Mouse (Mus musculus): ENCODE data around the gene Gstm3. TPM values are rescaled to one million over a fixed set of nuclear protein-coding genes. Genes with fewer than 3 reads are reported as not detected.
A peak's percentile ranks its signal among the peaks of the same experiment; 100 is the strongest.

Gstm3 gene
- polyA plus RNA-seq, 1 experiment from 2014 or later: not detected

DNA sequence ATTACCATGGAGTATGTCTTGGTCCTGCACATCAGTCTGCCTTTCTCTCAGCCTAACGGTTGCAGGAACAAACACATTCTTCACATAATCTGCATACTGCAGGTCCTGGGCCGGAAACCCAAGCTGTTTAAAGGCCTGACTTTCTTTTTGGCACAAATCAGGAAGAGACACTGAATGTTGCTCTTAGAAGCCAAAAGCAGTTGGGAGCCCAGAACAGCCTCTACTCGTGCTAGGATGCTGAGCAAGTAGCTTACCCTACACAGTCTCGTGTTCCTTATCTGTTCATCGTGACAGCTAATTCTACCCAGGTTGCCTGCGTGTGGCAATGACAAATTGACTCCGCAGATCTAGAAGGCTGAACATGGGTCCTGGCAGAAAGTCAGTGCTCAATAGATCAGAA is 28.6 kb downstream of the Gstm3 start:
- Histone ChIP-seq H3K27ac (replicated peaks) (no peak overlapping the region), H3K4me1 (replicated peaks) (peaks cover 33% of the 10 kb centered on the region), H3K4me2 (no peak overlapping the region), H3K4me3 (no peak overlapping the region), H3K9me3 (no peaks in the 10 kb centered on the region), H3K27me3 (no peaks in the 10 kb centered on the region), H3K36me3 (no peaks in the 10 kb centered on the region), H3K9ac (no peak overlapping the region)
- ATAC-seq (ENCODE audit: low read depth): no peak
- 80% methylated on average over 7 of the region's 7 CpGs for WGBS

GRCm38 (mm10) chr3:107939830-107940229 is 29.3 kb downstream of the Gstm3 start:
- no peak overlapping the region for H3K27ac ChIP-seq (replicated peaks)
- no peaks in the 10 kb centered on the region for H3K9me3 ChIP-seq
- peaks cover 33% of the 10 kb centered on the region for H3K4me1 ChIP-seq (replicated peaks)
- no peaks in the 10 kb centered on the region; the same call in 1 of the 2 replicates for H3K27me3 ChIP-seq
- no peak overlapping the region for H3K4me3 ChIP-seq
- H3K36me3 ChIP-seq: no peaks in the 10 kb centered on the region
- H3K4me2 ChIP-seq: no peak overlapping the region
- ATAC-seq (ENCODE audit: low read depth): no peak
- no peak overlapping the region for H3K9ac ChIP-seq
- 66% methylated on average over 4 of the region's 4 CpGs for WGBS

- no peak overlapping the region for H3K27ac ChIP-seq (replicated peaks)
- H3K4me1 ChIP-seq (replicated peaks): peaks cover 33% of the 10 kb centered on the region
- no peaks in the 10 kb centered on the region for H3K9me3 ChIP-seq
- H3K36me3 ChIP-seq: no peaks in the 10 kb centered on the region
- no peaks in the 10 kb centered on the region; the same call in 1 of the 2 replicates for H3K27me3 ChIP-seq
- no peak overlapping the region for H3K4me2 ChIP-seq
- ATAC-seq (ENCODE audit: low read depth): no peak
- no peak overlapping the region for H3K4me3 ChIP-seq
- no peak overlapping the region for H3K9ac ChIP-seq
- 50% methylated on average over 3 of the region's 3 CpGs for WGBS
These were observed 29.7 kb downstream of the Gstm3 start for GRCm38 (mm10) chr3:107939403-107939802.

GRCm38 (mm10) chr3:107935888-107936287 is 33.2 kb downstream of the Gstm3 start:
- 53% methylated on average over 3 of the region's 3 CpGs for WGBS
- ATAC-seq (ENCODE audit: low read depth): no peak

GRCm38 (mm10) chr3:107935268-107935667 is 33.8 kb downstream of the Gstm3 start:
- Histone ChIP-seq H3K36me3 (no peaks in the 10 kb centered on the region), H3K9ac (no peak overlapping the region), H3K4me1 (replicated peaks) (peaks cover 28% of the 10 kb centered on the region), H3K27me3 (no peaks in the 10 kb centered on the region; the same call in 1 of the 2 replicates), H3K27ac (replicated peaks) (no peak overlapping the region), H3K4me2 (no peak overlapping the region), H3K4me3 (no peak overlapping the region), H3K9me3 (no peaks in the 10 kb centered on the region)
- 85% methylated on average over 3 of the region's 3 CpGs for WGBS
- ATAC-seq (ENCODE audit: low read depth): no peak

More at GRCm38 (mm10) chr3:107935888-107936287, 33.2 kb downstream of the Gstm3 start:
- H3K9me3 ChIP-seq: no peaks in the 10 kb centered on the region
- no peaks in the 10 kb centered on the region for H3K36me3 ChIP-seq
- H3K4me1 ChIP-seq (replicated peaks): peaks cover 26% of the 10 kb centered on the region
- H3K27ac ChIP-seq (replicated peaks): no peak overlapping the region
- no peak overlapping the region for H3K9ac ChIP-seq
- no peaks in the 10 kb centered on the region; the same call in 1 of the 2 replicates for H3K27me3 ChIP-seq
- H3K4me3 ChIP-seq: no peak overlapping the region
- no peak overlapping the region for H3K4me2 ChIP-seq

- H3K4me2 ChIP-seq: no peak overlapping the region
- no peak overlapping the region for H3K27ac ChIP-seq (replicated peaks)
- H3K9me3 ChIP-seq: no peaks in the 10 kb centered on the region
- H3K9ac ChIP-seq: no peak overlapping the region
- ATAC-seq (ENCODE audit: low read depth): no peak
- H3K4me1 ChIP-seq (replicated peaks): peaks cover 46% of the 10 kb centered on the region
- no peaks in the 10 kb centered on the region for H3K36me3 ChIP-seq
- no peaks in the 10 kb centered on the region; the same call in 1 of the 2 replicates for H3K27me3 ChIP-seq
- 66% methylated on average over 6 of the region's 6 CpGs for WGBS
- H3K4me3 ChIP-seq: no peak overlapping the region
These were observed 37.0 kb downstream of the Gstm3 start for GRCm38 (mm10) chr3:107932128-107932527.

DNA sequence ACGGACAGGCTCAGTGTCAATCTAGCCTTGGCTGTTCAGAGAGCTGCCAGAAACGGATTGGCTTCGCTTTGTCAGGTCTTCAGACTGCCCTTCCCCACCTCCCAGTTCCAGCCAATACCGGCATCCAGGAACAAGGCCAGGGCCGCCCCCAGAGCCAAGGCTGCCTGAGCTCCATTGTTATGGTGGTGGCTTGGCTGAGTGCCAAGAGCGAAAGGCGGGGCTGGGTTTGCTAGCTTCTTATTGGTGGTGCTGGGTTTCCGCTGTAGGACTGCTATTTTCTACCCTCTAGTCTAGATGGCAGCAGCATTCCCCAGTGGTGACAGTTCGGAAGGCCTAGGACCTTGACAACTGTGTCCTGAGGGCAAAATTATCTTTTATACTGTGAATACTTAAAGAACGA is 37.4 kb downstream of the Gstm3 start, which contains the start of gene Gstm7:
Gstm7 (minus strand) TSS at position 148 of the 400 bp plus-strand sequence.
- no peaks in the 10 kb centered on the region for H3K9me3 ChIP-seq
- H3K27ac ChIP-seq (replicated peaks): peak within 1 kb of the TSS; percentile 91
- H3K9ac ChIP-seq: peak within 1 kb of the TSS; percentile 64
- H3K4me2 ChIP-seq: peak within 1 kb of the TSS; percentile 54
- no peaks in the 10 kb centered on the region for H3K36me3 ChIP-seq
- 4% methylated on average over 10 of the region's 10 CpGs for WGBS
- no peaks in the 10 kb centered on the region; the same call in 1 of the 2 replicates for H3K27me3 ChIP-seq
- peak within 1 kb of the TSS; percentile 30 for H3K4me3 ChIP-seq
- H3K4me1 ChIP-seq (replicated peaks): peaks cover 48% of the 10 kb centered on the region
- ATAC-seq (ENCODE audit: low read depth): peak; percentile 97

DNA sequence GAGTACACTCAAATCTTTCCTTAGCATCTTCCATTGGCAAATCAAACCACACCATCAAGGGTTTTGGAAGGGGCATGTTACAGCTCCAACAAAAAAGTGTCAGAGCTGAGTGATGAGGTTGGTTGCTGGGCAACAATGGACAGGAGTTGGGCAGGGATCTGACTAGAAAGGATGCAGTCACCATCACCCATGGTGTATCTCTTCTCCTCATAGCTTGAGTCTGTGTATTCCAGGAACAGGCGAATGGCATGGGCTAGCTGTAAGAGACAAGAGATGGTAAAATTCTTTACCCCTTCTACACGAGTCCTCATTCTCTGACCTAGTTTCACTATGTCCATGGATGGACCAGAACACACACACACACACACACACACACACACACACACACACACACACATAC is 37.9 kb downstream of the Gstm3 start:
- 50% methylated on average over 2 of the region's 2 CpGs for WGBS
- Histone ChIP-seq H3K9me3 (no peaks in the 10 kb centered on the region), H3K27ac (replicated peaks) (peak overlapping the region; percentile 91), H3K36me3 (no peaks in the 10 kb centered on the region), H3K4me1 (replicated peaks) (peaks cover 48% of the 10 kb centered on the region), H3K9ac (peak overlapping the region; percentile 64), H3K27me3 (no peaks in the 10 kb centered on the region; the same call in 1 of the 2 replicates), H3K4me2 (peak overlapping the region; percentile 54), H3K4me3 (peak overlapping the region; percentile 30)
- no peak; the same call in 1 of the 2 replicates for ATAC-seq (ENCODE audit: low read depth)

DNA sequence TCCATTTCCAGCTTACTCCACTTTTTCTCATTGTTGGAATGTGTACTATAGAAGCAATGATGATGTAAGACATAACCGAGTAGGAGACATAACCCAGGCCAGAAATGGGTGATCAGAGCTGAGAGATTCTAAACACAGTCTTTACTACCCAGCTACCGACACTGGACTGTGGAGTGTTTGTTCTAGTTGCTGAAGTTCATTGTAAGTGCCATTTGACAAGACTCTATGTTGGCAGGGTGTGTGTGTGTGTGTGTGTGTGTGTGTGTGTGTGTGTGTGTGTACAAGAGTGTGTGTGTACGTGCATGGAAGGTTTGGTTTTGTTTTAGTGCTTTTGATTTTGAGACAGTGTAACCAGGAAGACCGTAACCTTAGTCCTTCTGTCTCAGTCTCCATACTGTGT is 39.4 kb downstream of the Gstm3 start:
- no peak overlapping the region for H3K4me3 ChIP-seq
- no peak overlapping the region for H3K27ac ChIP-seq (replicated peaks)
- peaks cover 48% of the 10 kb centered on the region for H3K4me1 ChIP-seq (replicated peaks)
- WGBS: 92% methylated on average over 4 of the region's 4 CpGs
- no peak overlapping the region for H3K9ac ChIP-seq
- no peaks in the 10 kb centered on the region; the same call in 1 of the 2 replicates for H3K27me3 ChIP-seq
- H3K36me3 ChIP-seq: no peaks in the 10 kb centered on the region
- H3K4me2 ChIP-seq: no peak overlapping the region
- no peak for ATAC-seq (ENCODE audit: low read depth)
- no peaks in the 10 kb centered on the region for H3K9me3 ChIP-seq

DNA sequence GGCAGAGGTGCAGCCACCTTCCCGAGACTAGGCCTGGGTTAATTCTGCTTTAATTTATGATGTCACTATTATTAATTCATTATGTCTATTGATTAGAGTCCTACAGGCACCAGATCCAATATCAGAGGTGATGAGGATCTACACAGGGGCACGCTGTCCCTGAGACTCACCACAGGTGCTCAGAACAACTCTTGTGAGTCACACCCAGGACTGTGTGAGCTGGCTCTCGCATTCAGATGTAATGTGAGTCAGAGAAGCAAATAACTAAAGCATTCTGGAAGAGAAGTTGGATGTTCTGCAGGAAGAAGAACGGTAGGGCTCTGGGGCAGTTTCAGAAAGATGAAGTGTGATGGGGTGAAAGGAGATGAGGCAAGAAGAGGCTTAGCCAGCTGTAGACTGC is 39.8 kb downstream of the Gstm3 start:
- WGBS: 76% methylated on average over 4 of the region's 4 CpGs
- Histone ChIP-seq H3K36me3 (no peaks in the 10 kb centered on the region), H3K27ac (replicated peaks) (no peak overlapping the region), H3K4me1 (replicated peaks) (peaks cover 48% of the 10 kb centered on the region), H3K27me3 (no peaks in the 10 kb centered on the region), H3K4me2 (no peak overlapping the region), H3K9me3 (no peaks in the 10 kb centered on the region), H3K4me3 (no peak overlapping the region), H3K9ac (no peak overlapping the region)
- ATAC-seq (ENCODE audit: low read depth): no peak

DNA sequence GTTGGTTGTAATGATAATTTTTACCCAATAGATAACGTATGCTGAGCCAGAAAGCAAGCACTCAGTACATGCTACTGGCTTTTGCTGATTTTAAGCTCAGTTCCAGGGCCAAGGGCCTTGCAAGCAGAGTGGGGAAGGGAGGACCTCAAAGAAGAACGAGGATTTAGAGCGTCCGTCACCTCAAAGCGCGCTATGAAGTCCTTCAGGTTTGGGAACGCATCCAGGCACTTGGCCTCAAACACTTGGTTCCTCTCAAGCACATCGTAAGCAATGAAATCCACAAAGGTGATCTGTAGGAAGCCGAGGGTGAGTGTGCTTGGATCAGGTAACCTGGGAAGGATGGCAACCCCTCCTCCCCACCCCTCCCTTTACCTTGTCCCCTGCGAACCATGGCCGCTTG is 40.4 kb downstream of the Gstm3 start:
- H3K9ac ChIP-seq: peak overlapping the region; percentile 6; the same call in 1 of the 2 replicates
- H3K4me1 ChIP-seq (replicated peaks): peaks cover 48% of the 10 kb centered on the region
- H3K4me3 ChIP-seq: no peak overlapping the region
- H3K27ac ChIP-seq (replicated peaks): peak overlapping the region; percentile 14; the same call in 1 of the 2 replicates
- no peaks in the 10 kb centered on the region for H3K27me3 ChIP-seq
- no peaks in the 10 kb centered on the region for H3K36me3 ChIP-seq
- H3K9me3 ChIP-seq: no peaks in the 10 kb centered on the region
- no peak overlapping the region for H3K4me2 ChIP-seq
- ATAC-seq (ENCODE audit: low read depth): no peak
- WGBS: 81% methylated on average over 11 of the region's 11 CpGs

GRCm38 (mm10) chr3:107927841-107928240 is 41.2 kb downstream of the Gstm3 start:
- Histone ChIP-seq H3K9ac (no peak overlapping the region), H3K36me3 (no peaks in the 10 kb centered on the region), H3K4me3 (no peak overlapping the region), H3K27ac (replicated peaks) (0 out of 2 replicates have a peak overlapping the region, but pooled peaks have one; percentile 38), H3K27me3 (no peaks in the 10 kb centered on the region), H3K9me3 (no peaks in the 10 kb centered on the region), H3K4me2 (no peak overlapping the region), H3K4me1 (replicated peaks) (peaks cover 48% of the 10 kb centered on the region)
- 57% methylated on average over 3 of the region's 3 CpGs for WGBS
- ATAC-seq (ENCODE audit: low read depth): no peak

DNA sequence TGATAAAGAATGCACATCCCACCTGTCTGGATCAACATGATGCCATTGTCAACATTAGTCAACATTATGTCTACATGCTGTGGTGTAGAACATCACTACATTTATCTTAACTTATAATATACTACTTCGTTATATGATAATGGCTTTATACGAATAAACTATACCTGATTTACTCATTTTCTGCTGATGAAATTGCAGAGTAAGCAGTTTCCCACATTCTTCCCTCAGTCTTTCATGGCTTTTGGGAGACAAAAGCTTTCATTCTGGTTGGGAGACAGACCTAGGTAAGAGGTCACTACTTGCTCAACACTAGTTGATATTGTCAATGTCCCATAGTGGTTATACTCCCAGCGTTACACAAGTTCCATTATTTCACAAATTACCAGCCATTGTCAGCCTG is 43.7 kb downstream of the Gstm3 start:
- no peaks in the 10 kb centered on the region for H3K27me3 ChIP-seq
- WGBS: 90% methylated on average over 3 of the region's 3 CpGs
- no peaks in the 10 kb centered on the region for H3K36me3 ChIP-seq
- no peaks in the 10 kb centered on the region for H3K9me3 ChIP-seq
- H3K27ac ChIP-seq (replicated peaks): no peak overlapping the region
- H3K4me2 ChIP-seq: no peak overlapping the region
- no peak overlapping the region for H3K4me3 ChIP-seq
- no peak for ATAC-seq (ENCODE audit: low read depth)
- H3K9ac ChIP-seq: no peak overlapping the region
- peaks cover 29% of the 10 kb centered on the region for H3K4me1 ChIP-seq (replicated peaks)

All from neural tube, embryonic 13.5 days (tissue).